Comparison of ENCODE assay signal across 14 mouse cellular contexts in the genomic region with DNA sequence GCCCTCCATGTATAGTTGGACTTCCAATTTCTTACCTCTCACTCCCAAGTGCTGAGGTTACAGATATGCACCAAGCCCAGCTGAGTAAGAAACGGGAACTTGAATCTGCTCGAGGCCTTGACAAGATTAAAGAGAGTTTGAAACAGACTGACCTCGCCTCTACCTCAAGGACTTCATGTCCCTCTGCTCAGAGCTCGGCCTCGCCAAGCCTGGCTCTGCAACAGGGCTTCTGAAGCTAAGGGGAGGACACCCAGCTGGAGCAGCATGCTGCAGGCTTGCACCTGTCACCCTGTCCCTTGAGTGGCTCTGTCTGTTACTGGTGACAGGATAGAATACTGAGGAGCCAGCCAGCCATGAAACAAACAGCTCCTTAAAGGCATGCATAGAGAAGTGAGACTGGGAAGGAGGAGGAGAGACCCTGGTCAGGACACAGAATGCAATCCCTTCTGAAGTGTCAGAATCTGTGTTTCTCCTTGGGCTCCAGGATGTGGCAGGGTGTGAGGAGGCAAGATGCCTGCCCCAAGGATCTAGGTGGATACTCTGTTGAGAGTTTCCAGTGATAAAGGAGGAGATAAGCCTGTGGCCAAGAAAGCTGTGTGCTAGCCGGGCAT. TPM values are rescaled to one million over a fixed set of nuclear protein-coding genes. Genes with fewer than 3 reads are reported as not detected.
DNase-seq lines count a peak whose midpoint lies in the region; ATAC-seq and TF ChIP-seq lines count a peak whose summit lies in the region.
"Had no signal": no experiment of that assay in that cellular context is flagged by ENCODE, and none has a peak within 500 bp of the region (broad histone marks: within the 10 kb centered on the region; RNA-seq: fewer than 3 reads in every experiment).

No protein-coding gene starts in this region.

- no peak overlapping the region for H3K9ac ChIP-seq in liver, postnatal 0 days (replicated peaks)
- H3K9ac ChIP-seq in liver, embryonic 11.5 days (ENCODE audit: low read depth, low read length), result no peak overlapping the region
- H3K9ac ChIP-seq in forebrain, embryonic 14.5 days (ENCODE audit: low read length), result no peak overlapping the region
- H3K9ac ChIP-seq: embryonic facial prominence, embryonic 15.5 days; forebrain, embryonic 15.5 days; neural tube, embryonic 13.5 days had no signal

- H3K4me1 ChIP-seq in liver, postnatal 0 days (ENCODE audit: insufficient read depth), result no peaks in the 10 kb centered on the region
- H3K4me1 ChIP-seq in liver, embryonic 11.5 days (replicated peaks; ENCODE audit: control insufficient read depth, insufficient read depth, low read length), result no peaks in the 10 kb centered on the region
- no peaks in the 10 kb centered on the region for H3K4me1 ChIP-seq in forebrain, embryonic 14.5 days (ENCODE audit: control insufficient read depth, insufficient read depth, low read length)
- H3K4me1 ChIP-seq: forebrain, embryonic 15.5 days had no signal

- no peak overlapping the region for H3K4me2 ChIP-seq in liver, postnatal 0 days (ENCODE audit: low read depth, low read length)
- H3K4me2 ChIP-seq in liver, embryonic 11.5 days, result no peak overlapping the region
- no peak overlapping the region for H3K4me2 ChIP-seq in forebrain, embryonic 14.5 days (ENCODE audit: low read length)
- H3K4me2 ChIP-seq: embryonic facial prominence, embryonic 15.5 days; forebrain, embryonic 15.5 days; neural tube, embryonic 13.5 days had no signal

- no peak overlapping the region for H3K4me3 ChIP-seq in liver, postnatal 0 days (ENCODE audit: low read depth, low read length)
- no peak overlapping the region for H3K4me3 ChIP-seq in liver, embryonic 11.5 days (ENCODE audit: low read depth, low read length)
- H3K4me3 ChIP-seq in forebrain, embryonic 14.5 days (ENCODE audit: low read depth, low read length), result no peak overlapping the region
- H3K4me3 ChIP-seq: embryonic facial prominence, embryonic 15.5 days; forebrain, embryonic 15.5 days; neural tube, embryonic 13.5 days had no signal

- TF ChIP-seq EP300 in liver, postnatal 0 days (IDR thresholded peaks at IDR 0.05; ENCODE audit: low read depth), result no peak

- no peak for TF ChIP-seq CTCF in liver, postnatal 0 days (IDR thresholded peaks at IDR 0.05; ENCODE audit: low read depth)

- H3K27ac ChIP-seq in liver, postnatal 0 days (ENCODE audit: low read depth), result no peak overlapping the region
- H3K27ac ChIP-seq in liver, embryonic 11.5 days (ENCODE audit: low read depth, low read length), result no peak overlapping the region
- no peak overlapping the region for H3K27ac ChIP-seq in forebrain, embryonic 14.5 days (ENCODE audit: low read depth, low read length)
- H3K27ac ChIP-seq: embryonic facial prominence, embryonic 15.5 days; forebrain, embryonic 15.5 days; neural tube, embryonic 13.5 days had no signal

- intact Hi-C loops in gastrocnemius, postnatal 14 days (cut with DNase I; ENCODE audit: low total_unique reads), result no loop called here
- intact Hi-C loops in gastrocnemius, postnatal 36 days (cut with DNase I), result no loop called here

- 53% methylated on average over 6 of the region's 6 CpGs for WGBS in liver, postnatal 0 days (ENCODE audit: insufficient replicate concordance)
- 62% methylated on average over 6 of the region's 6 CpGs for WGBS in liver, embryonic 11.5 days
- WGBS in forebrain, embryonic 14.5 days, result 67% methylated on average over 6 of the region's 6 CpGs

- no peaks in the 10 kb centered on the region for H3K27me3 ChIP-seq in liver, postnatal 0 days (ENCODE audit: insufficient read depth, low read length)
- peaks cover 9% of the 10 kb centered on the region for H3K27me3 ChIP-seq in liver, embryonic 11.5 days (replicated peaks; ENCODE audit: control insufficient read depth, insufficient read depth, low read length)
- no peaks in the 10 kb centered on the region for H3K27me3 ChIP-seq in forebrain, embryonic 14.5 days (replicated peaks; ENCODE audit: control insufficient read depth, insufficient read depth, low read length)
- H3K27me3 ChIP-seq: forebrain, embryonic 15.5 days had no signal

- DNase-seq in gastrocnemius, postnatal 14 days, result peak; percentile 18
- DNase-seq in gastrocnemius, postnatal 36 days, result no peak
- no peak for DNase-seq in liver, postnatal 0 days
- no peak for DNase-seq in liver, embryonic 11.5 days (ENCODE audit: low spot score)
- peak; percentile 83 for DNase-seq in adrenal gland, adult 2 months
- DNase-seq in forebrain, embryonic 14.5 days (ENCODE audit: low spot score), result no peak
- DNase-seq: cerebellum, adult 11 months; lung, postnatal 36 days had no signal

- no peaks in the 10 kb centered on the region for H3K9me3 ChIP-seq in liver, postnatal 0 days (ENCODE audit: low read length)
- no peaks in the 10 kb centered on the region for H3K9me3 ChIP-seq in liver, embryonic 11.5 days (ENCODE audit: control insufficient read depth, low read length)
- H3K9me3 ChIP-seq in forebrain, embryonic 14.5 days (replicated peaks; ENCODE audit: control insufficient read depth, low read length), result no peaks in the 10 kb centered on the region
- H3K9me3 ChIP-seq: embryonic facial prominence, embryonic 15.5 days; forebrain, embryonic 15.5 days; neural tube, embryonic 13.5 days had no signal

- ATAC-seq in liver, postnatal 0 days, result peak; percentile 29; the same call in 1 of the 2 replicates
- ATAC-seq in liver, embryonic 11.5 days (replicated peaks; ENCODE audit: low FRiP score), result no peak
- peak; percentile 27 for ATAC-seq in granulocyte monocyte progenitor cell, adult 5-6 weeks (replicated peaks; ENCODE audit: poor library complexity, severe bottlenecking)
- ATAC-seq in forebrain, embryonic 14.5 days, result no peak
- no peak for ATAC-seq in monocyte, adult 5-6 weeks (replicated peaks; ENCODE audit: insufficient number of reproducible peaks, low FRiP score, low TSS enrichment, poor library complexity, severe bottlenecking)
- ATAC-seq: forebrain, embryonic 15.5 days; intestine, postnatal 0 days had no signal

- no peaks in the 10 kb centered on the region for H3K36me3 ChIP-seq in liver, postnatal 0 days (replicated peaks; ENCODE audit: insufficient read depth, low read length)
- H3K36me3 ChIP-seq in liver, embryonic 11.5 days (ENCODE audit: control insufficient read depth, insufficient read depth, low read length), result no peaks in the 10 kb centered on the region
- no peaks in the 10 kb centered on the region for H3K36me3 ChIP-seq in forebrain, embryonic 14.5 days (ENCODE audit: control insufficient read depth, insufficient read depth, low read length)
- H3K36me3 ChIP-seq: embryonic facial prominence, embryonic 15.5 days; forebrain, embryonic 15.5 days; neural tube, embryonic 13.5 days had no signal

RNA-seq across cellular contexts. Expression of gene Galnt10, which starts 11.2 kb away (rescaled TPM):
- 10 to 100 TPM; 11.3 to 12.4 TPM for total RNA-seq in gastrocnemius, postnatal 14 days (2021)
- total RNA-seq in gastrocnemius, postnatal 36 days (2021), result 1 to 10 TPM; 5.2 to 6.3 TPM
- polyA plus RNA-seq in liver, postnatal 0 days (2015; fragmentation: Nextera tagmentation; extraction: Ambion mirVana), result 6.5 and 8.2 TPM in 2 replicates
- 17.5 and 19.8 TPM in 2 replicates for polyA plus RNA-seq in liver, embryonic 11.5 days (2014; fragmentation: Nextera tagmentation; extraction: Ambion mirVana)
- 10 to 100 TPM; 50.2 to 54.5 TPM for total RNA-seq in adrenal gland, adult 2 months (2021)
- 23.7 and 33.8 TPM in 2 replicates for polyA plus RNA-seq in adrenal gland, adult 2 months (2012; rRNA removed)
- total RNA-seq in granulocyte monocyte progenitor cell, adult 5-6 weeks (2014; fragmentation: Nextera tagmentation), result 5.1 and 6.8 TPM in 2 replicates
- total RNA-seq in granulocyte monocyte progenitor cell, adult 5-6 weeks (2017), result 7.8 and 8.9 TPM in 2 replicates
- 6.1 and 7.1 TPM in 2 replicates for polyA plus RNA-seq in forebrain, embryonic 14.5 days (2014; fragmentation: Nextera tagmentation; extraction: Ambion mirVana)
- total RNA-seq in monocyte, adult 5-6 weeks (2017), result 18.6 to 31.9 TPM (median 21.5 TPM) in 3 replicates

Comparison
In these comparisons a context has a peak if more than half of its experiments do, and no peak if none do; other contexts are left out.
1. DNase-seq: peak in gastrocnemius, postnatal 14 days (single experiment) and adrenal gland, adult 2 months (single experiment); none in gastrocnemius, postnatal 36 days (0 of 2), liver, postnatal 0 days (single experiment), liver, embryonic 11.5 days (single experiment) and forebrain, embryonic 14.5 days (single experiment).
2. ATAC-seq: peak in liver, postnatal 0 days (single experiment) and granulocyte monocyte progenitor cell, adult 5-6 weeks (single experiment); none in liver, embryonic 11.5 days (single experiment), forebrain, embryonic 14.5 days (single experiment) and monocyte, adult 5-6 weeks (single experiment).